ENCODE assay signal across 8 mouse cellular contexts in the genomic region with DNA sequence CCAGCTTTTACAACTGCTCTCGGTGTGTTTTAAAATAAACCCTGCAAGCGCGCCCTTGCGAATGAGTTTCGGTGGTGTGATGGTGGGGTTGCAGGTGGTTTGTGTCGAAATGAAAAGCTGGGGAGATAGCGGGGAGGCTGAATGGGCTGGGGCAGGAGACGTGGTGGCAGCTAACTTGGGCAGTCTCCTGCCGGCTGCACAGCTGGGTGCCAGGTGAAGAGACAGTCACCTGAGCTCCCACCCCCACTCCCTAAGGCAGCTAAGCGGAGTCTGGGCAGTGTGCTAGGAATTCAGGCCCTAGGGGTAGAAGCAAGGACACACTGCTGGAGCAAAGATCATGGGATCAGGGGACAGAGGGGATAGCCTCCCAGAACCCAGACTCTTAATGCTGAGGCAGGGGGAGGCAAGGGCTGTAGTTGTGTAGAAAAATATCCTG. TPM values are rescaled to one million over a fixed set of nuclear protein-coding genes. Genes with fewer than 3 reads are reported as not detected.
A peak's percentile ranks its signal among the peaks of the same experiment; 100 is the strongest.
DNase-seq lines count a peak whose midpoint lies in the region; ATAC-seq and TF ChIP-seq lines count a peak whose summit lies in the region.

No protein-coding gene starts in this region.

- no peak overlapping the region for H3K27ac ChIP-seq in cortical plate, adult 2 months (ENCODE audit: insufficient read depth, low read length)
- H3K27ac ChIP-seq in hindbrain, embryonic 14.5 days = no peak overlapping the region

- H3K9me3 ChIP-seq in hindbrain, embryonic 14.5 days (ENCODE audit: control insufficient read depth, low read length) = no peaks in the 10 kb centered on the region

- H3K4me1 ChIP-seq in cortical plate, adult 2 months (ENCODE audit: control insufficient read depth, insufficient read depth, low read length) = no peaks in the 10 kb centered on the region
- H3K4me1 ChIP-seq in hindbrain, embryonic 14.5 days (replicated peaks; ENCODE audit: control insufficient read depth, insufficient read depth, low read length) = peaks cover 12% of the 10 kb centered on the region; the same call in 1 of the 2 replicates

- H3K4me3 ChIP-seq in cortical plate, adult 2 months (ENCODE audit: insufficient read depth, low read length) = peak overlapping the region; percentile 14; the same call in 1 of the 2 replicates
- H3K4me3 ChIP-seq in hindbrain, embryonic 14.5 days (replicated peaks; ENCODE audit: low read length) = peak overlapping the region; percentile 42

- intact Hi-C loops in left cerebral cortex, postnatal 4 days (cut with DNase I) = no loop called here
- intact Hi-C loops in left cerebral cortex, postnatal 25 days (cut with DNase I) = no loop called here

- TF ChIP-seq POLR2A in cortical plate, adult 2 months (IDR thresholded peaks at IDR 0.05; ENCODE audit: extremely low read depth, insufficient read depth, low read length) = no peak

- H3K36me3 ChIP-seq in hindbrain, embryonic 14.5 days (replicated peaks; ENCODE audit: control insufficient read depth, insufficient read depth) = no peaks in the 10 kb centered on the region

- H3K27me3 ChIP-seq in hindbrain, embryonic 14.5 days (ENCODE audit: control insufficient read depth, insufficient read depth, low read length) = peaks cover 6% of the 10 kb centered on the region; the same call in 1 of the 2 replicates

- peak; percentile 59; the same call in 1 of the 2 replicates for ATAC-seq in hindbrain, embryonic 14.5 days (ENCODE audit: low FRiP score)
- ATAC-seq in megakaryocyte progenitor cell, adult 5-6 weeks (replicated peaks; ENCODE audit: poor library complexity) = 0 out of 2 replicates have a peak, but pooled peaks have one; percentile 17

- 6% methylated on average over 10 of the region's 10 CpGs for WGBS in hindbrain, embryonic 14.5 days

- DNase-seq in left cerebral cortex, postnatal 4 days = peak; percentile 10
- DNase-seq in left cerebral cortex, postnatal 25 days (ENCODE audit: low spot score in 2 of 2) = no peak
- DNase-seq in hindbrain, embryonic 14.5 days (ENCODE audit: low spot score) = no peak
- no peak for DNase-seq in cerebellum, adult 9-11 months
- no peak for DNase-seq in frontal cortex, adult 2 months (ENCODE audit: extremely low spot score in 1 of 2, low spot score in 1 of 2)
- no peak for DNase-seq in c-Kit-positive CD71-positive TER-119-positive erythroid progenitor cells, embryonic 14.5 days (ENCODE audit: low spot score)

- H3K4me2 ChIP-seq in hindbrain, embryonic 14.5 days (replicated peaks) = peak overlapping the region; percentile 81

- peak overlapping the region; percentile 57 for H3K9ac ChIP-seq in hindbrain, embryonic 14.5 days

- no peak for TF ChIP-seq CTCF in cortical plate, adult 2 months (IDR thresholded peaks at IDR 0.05; ENCODE audit: extremely low read depth, insufficient read depth, low read length)

RNA-seq across cellular contexts. Expression of gene Prlr, which starts 1.1 kb away (rescaled TPM):
- 1 to 10 TPM in 1 of 2 experiments, under 1 TPM in 1; 0.94 to 1.9 TPM for total RNA-seq in left cerebral cortex, postnatal 4 days (2021)
- 1 to 10 TPM; 3.5 to 4.1 TPM for total RNA-seq in left cerebral cortex, postnatal 25 days (2021)
- polyA plus RNA-seq in cortical plate, adult 2 months (2012; rRNA removed) = 0.23 and 0.54 TPM in 2 replicates
- polyA plus RNA-seq in hindbrain, embryonic 14.5 days (2014; fragmentation: Nextera tagmentation; extraction: Ambion mirVana) = 1.8 and 1.9 TPM in 2 replicates
- not detected in 2 replicates for total RNA-seq in megakaryocyte progenitor cell, adult 5-6 weeks (2015)
- total RNA-seq in megakaryocyte progenitor cell, adult 5-6 weeks (2017) = 0.04 TPM in 1 of 2 replicates, not detected in the other
- 0.08 and 0.17 TPM in 2 replicates for polyA plus RNA-seq in frontal cortex, adult 2 months (2012; rRNA removed)
